Mouse (Mus musculus): ENCODE results near the gene Ccdc58. TPM values are rescaled to one million over a fixed set of nuclear protein-coding genes. Genes with fewer than 3 reads are reported as not detected.

Gene Ccdc58
- 44.0 and 50.9 TPM in 2 replicates for polyA plus RNA-seq (2015; fragmentation: Nextera tagmentation; extraction: Ambion mirVana)

DNA sequence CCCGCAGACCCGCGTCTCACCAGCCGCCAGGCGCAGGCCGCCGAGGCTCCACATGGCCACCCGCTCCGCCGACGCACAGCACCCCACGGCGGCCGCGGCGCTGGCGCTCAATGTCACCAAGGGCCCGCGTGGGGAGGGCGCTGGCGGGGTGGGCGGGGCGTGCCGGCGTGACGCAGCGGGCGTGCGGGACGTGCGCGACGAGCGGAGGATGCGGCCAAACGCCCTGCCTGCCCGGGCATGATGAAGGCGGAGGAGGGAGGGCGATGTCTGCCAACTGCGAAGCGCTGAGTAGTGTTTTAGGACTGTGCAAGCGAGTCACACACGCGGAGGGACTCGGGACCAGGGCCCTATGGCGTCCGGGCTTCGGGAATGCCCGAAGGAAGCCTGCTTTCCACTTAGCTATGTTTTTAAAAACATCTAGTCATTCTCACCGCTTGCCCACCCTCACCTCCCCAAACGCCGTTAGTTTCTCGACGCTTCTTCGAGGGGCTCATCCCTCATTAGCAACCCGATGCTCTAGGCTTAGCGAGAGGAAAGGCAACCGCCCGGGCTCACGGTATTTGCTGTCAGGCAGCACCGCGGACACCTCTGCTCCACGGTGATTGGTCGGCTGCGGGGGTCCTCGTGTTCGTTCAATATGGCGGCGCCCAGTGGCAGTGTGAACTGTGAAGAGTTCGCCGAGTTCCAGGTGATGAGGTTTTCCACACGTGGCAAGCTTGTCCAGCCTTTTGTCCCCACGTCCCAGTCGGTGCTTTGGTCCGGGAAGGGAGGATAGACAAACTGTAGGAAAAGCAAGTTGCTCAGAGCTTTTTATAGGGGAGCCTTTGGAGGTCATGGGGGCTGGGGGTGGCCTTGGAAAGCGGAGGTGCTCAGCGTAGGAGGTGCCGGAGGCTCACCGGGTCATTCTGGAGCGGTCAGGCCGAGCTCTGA is at the start of gene Ccdc58, which contains the start of gene Fam162a:
Gene Ccdc58 (plus strand): TSS at position 236 of the 930 bp plus-strand sequence.
Gene Fam162a (minus strand): TSS at position 145 of the 930 bp plus-strand sequence.

DNA sequence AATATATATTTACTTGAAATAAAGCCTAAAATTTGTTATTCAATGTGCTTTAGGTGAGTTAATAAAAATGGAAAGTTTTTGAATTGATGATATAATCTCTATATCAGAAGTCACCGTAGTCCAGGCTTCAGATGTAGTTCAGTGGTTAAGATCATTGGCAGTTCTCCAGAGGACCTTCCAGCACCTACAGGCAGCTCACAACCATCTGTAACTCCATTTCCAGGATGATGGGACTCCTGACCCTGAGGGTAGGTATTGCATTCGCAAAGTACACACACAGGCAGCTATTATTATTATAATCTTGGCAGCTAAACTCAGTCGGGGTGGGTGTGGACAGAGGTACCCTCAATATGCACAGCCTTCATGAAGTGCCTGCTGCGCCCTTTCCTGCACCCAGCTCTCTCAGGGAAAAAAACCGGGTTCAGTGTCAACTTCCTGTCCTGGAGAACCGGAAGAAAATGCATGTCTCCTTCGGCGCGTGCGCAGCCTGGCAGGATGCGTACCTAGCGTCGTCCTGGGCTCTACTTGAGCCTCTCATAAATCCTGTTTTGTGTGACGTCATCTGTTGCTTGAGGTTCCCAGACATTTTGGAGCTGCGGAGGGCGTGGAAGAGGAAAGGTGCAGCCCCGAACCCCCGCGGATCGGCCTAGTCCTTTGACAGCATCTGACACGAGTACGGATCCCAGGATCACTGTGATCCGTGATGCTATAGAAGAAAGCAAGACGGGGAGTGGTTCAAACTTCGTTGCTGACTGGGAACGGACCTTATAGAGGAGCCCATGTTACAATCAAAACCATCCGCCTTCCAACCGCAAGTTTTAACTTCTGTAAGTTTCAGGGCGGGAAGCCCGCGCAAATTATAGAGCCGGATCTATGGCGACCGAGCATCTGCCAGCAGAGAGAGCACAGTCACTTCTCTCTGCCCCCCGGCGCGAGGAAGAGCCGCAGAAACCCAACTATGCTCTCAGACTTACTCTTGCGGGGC is 30.6 kb upstream of the Ccdc58 start, which contains the start of gene Wdr5b:
Gene Wdr5b (plus strand): TSS at position 551 of the 985 bp plus-strand sequence.

DNA sequence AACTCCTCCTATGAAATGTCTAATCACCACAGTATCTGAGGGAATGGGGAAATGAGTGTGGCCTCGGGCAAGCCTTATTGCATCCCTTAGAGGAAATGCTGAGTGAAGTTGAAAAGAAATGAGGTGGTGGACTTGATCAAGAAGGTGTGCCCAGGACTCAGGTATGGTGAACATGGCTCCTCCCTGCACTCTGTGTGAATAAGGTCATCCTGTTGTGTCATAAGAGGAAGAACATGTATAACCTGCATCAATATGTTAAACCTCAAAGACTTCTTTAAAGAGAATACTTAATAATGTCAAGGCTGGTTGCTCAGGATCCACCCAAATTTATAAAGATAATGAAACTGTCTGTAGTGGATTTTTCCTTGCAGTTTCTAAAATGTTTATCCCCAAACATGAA is 59.7 kb downstream of the Ccdc58 start, which contains the start of gene Csta1:
Gene Csta1 (minus strand): TSS at position 101 of the 400 bp plus-strand sequence.

Other genes starting within 250 kb of the Ccdc58 start
- 1.6 and 2.9 TPM in 2 replicates for gene Parp14, start 200.1 kb upstream of the Ccdc58 start, polyA plus RNA-seq (2015; fragmentation: Nextera tagmentation; extraction: Ambion mirVana)
- gene Parp9, start 133.2 kb upstream of the Ccdc58 start, polyA plus RNA-seq (2015; fragmentation: Nextera tagmentation; extraction: Ambion mirVana): 10.9 and 11.2 TPM in 2 replicates
- 6.7 and 7.5 TPM in 2 replicates for gene Dtx3l, start 132.5 kb upstream of the Ccdc58 start, polyA plus RNA-seq (2015; fragmentation: Nextera tagmentation; extraction: Ambion mirVana)
- 25.5 and 29.9 TPM in 2 replicates for gene Kpna1, start 92.9 kb upstream of the Ccdc58 start, polyA plus RNA-seq (2015; fragmentation: Nextera tagmentation; extraction: Ambion mirVana)
- 4.1 and 4.4 TPM in 2 replicates for gene Wdr5b, start 30.5 kb upstream of the Ccdc58 start, polyA plus RNA-seq (2015; fragmentation: Nextera tagmentation; extraction: Ambion mirVana)
- gene Fam162a, start 91 bp upstream of the Ccdc58 start, polyA plus RNA-seq (2015; fragmentation: Nextera tagmentation; extraction: Ambion mirVana): 404 and 449 TPM in 2 replicates
- 1.3 and 1.4 TPM in 2 replicates for gene Csta1, start 59.6 kb downstream of the Ccdc58 start, polyA plus RNA-seq (2015; fragmentation: Nextera tagmentation; extraction: Ambion mirVana)
- 0.47 and 7.8 TPM in 2 replicates for gene Stfa2l1, start 85.1 kb downstream of the Ccdc58 start, polyA plus RNA-seq (2015; fragmentation: Nextera tagmentation; extraction: Ambion mirVana)
- gene Gm5483, start 112.5 kb downstream of the Ccdc58 start, polyA plus RNA-seq (2015; fragmentation: Nextera tagmentation; extraction: Ambion mirVana): 4.8 and 21.3 TPM in 2 replicates
- 3.4 TPM in 1 of 2 replicates, not detected in the other for gene Gm5416, start 138.7 kb downstream of the Ccdc58 start, polyA plus RNA-seq (2015; fragmentation: Nextera tagmentation; extraction: Ambion mirVana)
- gene 2010005H15Rik, start 149.8 kb downstream of the Ccdc58 start, polyA plus RNA-seq (2015; fragmentation: Nextera tagmentation; extraction: Ambion mirVana): 3.6 and 37.1 TPM in 2 replicates
- gene Stfa1, start 205.3 kb downstream of the Ccdc58 start, polyA plus RNA-seq (2015; fragmentation: Nextera tagmentation; extraction: Ambion mirVana): 5.1 and 29.0 TPM in 2 replicates

Measured in urinary bladder, postnatal 0 days (tissue).